Mouse (Mus musculus) 3134 (cell line): Measurements from ENCODE around the gene Rnf207.

ENCODE experiments used
- DNase-seq: peaks from one replicate; pipeline ENCODE4 v3.0.0-alpha.2; 2011; ENCODE audit warnings: low spot score; ENCODE audit not compliant: insufficient read length; ENCODE audit errors: extremely low read depth

Rnf207 gene

DNA sequence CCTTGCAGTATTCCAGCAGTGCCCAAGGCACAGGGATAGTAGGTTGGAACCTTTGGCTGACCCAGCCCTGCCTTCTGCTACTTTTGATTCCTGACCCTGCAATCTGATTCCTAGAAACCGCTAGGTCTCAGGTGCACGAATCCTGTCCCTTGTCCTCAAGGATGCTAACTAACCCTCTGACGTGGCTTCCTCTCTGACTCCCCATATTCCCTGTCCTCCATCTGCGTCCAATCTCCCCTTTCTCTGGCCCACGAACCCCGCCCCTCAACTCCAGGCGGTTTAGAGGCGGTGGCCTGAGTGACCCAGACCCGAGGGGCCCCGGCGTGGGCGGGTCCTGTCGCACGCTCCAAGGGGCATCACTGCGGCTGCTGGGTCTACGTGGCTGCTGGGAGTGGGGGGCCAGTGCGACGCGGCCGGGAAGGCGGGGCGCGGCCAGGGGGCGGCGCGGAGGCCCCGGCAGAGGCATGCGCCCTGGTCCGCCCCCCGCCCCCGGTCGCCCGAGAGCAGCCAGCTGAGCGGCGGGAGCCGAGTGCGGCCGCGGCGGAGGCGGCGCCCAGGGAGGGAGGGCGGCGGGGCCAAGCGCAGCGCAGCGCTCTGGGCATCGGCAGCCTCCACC lies 45.1 kb downstream of the Rnf207 start, which contains the start of gene Gpr153:
Gene Gpr153 (plus strand): TSS at position 612 of the 616 bp plus-strand sequence.
- peak; percentile 51 for DNase-seq

DNA sequence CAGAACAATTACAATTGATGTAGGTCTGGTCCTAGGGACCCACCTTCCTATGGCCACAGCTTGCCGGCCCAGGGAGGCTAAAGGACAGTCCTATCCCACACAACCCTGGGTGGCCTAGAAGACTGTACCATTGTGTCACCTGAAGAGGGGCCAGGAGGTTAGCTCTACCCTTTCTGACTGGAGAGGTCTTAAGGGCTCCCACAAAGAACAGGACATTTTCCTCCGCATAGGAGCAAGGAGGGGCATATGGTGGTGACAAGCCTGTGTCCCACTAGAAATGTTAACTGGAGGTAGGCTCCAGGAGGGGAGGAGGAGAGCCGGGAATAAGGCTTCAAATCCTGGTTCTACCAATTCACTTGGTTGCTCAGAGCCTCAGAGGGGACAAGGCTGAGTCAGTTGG lies 45.6 kb downstream of the Rnf207 start:
- DNase-seq = no peak

DNA sequence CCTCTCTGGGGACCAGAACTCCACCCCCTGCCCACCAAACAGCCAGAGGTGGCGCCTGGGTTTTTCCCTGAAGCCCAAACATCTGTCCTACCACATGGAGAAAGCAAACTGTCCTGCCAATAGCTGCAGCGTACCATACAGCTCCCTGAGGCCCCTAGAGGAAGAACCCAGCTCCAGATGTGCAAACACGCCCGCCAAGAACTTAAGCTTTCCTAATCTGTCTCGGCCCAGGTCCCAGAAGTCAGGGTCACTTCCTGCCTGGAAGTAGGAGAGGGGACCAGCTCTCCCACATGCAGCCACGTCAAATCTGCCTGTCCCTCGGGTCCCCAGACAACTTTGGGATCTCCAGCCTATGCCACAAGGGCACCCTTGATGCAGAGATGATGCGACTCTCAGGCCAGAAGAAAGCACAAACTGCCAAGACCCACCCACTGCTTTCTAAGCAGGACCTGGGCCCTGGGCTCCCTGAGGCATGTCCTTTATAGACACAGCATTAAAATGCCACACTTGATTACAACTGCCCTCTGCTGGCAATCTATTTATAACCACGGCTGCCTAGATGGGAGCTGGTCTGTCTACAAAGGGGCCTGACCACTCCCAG lies 46.2 kb downstream of the Rnf207 start:
- DNase-seq = peak; percentile 48

DNA sequence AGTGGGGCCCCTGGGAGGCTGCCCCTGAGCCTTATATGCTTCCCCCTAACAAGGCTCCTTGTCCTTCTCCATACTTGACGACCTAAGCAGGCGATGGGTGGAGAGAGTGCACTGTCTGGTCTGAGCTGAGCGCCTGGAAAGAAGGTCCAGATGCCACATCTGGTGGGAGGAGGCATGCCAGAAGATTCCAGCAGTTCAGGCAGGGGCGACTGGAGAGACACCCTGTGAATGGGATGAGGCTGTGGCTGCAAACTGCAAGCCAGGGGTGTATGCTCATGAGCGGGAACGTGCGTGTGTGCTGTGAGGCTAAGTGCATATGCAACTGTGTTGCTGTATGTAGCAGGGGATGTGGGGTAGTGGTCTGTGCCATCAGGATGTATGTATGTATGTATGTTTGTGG lies 46.8 kb downstream of the Rnf207 start:
- DNase-seq = no peak

DNA sequence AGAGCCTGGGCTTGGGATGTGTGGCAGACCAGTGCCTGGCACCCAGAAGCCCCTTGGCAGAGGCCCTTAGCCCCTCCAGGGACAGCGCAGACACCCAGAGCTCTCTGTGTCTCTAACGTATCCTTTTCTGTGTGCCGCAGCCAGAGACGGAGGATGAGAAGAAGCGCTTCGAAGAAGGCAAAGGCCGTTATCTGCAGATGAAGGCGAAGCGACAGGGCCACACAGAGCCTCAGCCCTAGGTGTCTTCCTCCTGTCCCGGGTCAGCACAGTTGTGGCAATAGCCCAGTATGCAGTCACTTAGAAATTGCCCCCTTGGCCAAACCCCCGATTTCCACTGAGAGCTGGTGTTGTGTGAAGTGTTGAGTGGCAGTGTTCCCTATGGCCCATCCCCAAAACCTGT lies 47.5 kb downstream of the Rnf207 start:
- DNase-seq = no peak

DNA sequence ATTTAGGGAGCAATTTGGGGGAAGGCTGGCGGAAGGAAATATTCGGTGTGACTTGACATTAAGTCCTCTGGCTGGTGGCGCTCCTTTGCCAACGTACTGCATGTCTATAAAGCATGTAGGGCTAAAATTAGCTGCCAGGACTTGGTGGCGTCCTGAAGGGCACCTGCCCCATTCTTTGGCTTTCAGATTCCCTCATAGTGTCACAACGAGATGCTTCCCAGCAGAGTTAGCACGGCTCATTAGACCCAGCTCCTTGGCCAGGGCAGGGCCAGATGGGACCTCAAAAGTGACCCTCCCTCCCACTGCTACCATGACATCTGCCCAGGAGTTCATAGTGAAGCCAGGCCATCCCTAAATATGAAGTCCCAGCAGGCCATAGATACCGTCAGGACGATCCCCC lies 48.2 kb downstream of the Rnf207 start:
- no peak for DNase-seq

DNA sequence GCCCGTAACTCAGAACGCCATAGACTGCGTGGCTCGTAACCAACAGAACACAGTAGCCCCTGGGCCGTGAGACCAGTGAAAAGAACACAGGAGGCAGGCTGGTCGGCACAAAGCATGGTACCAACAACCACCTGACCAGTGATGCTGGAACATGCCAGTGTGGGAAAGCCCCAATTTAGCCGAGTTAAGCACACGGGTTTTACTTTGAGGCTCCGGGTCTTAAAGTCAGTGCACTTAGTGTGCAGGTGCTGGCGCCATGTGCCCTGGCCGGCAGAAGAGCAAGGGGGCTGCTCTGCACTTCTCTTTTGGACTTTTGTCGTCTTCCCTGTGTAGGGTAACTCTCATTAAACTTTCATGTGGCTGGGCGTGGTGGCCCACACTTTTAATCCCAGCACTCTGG lies 48.8 kb downstream of the Rnf207 start:
- DNase-seq = no peak

DNA sequence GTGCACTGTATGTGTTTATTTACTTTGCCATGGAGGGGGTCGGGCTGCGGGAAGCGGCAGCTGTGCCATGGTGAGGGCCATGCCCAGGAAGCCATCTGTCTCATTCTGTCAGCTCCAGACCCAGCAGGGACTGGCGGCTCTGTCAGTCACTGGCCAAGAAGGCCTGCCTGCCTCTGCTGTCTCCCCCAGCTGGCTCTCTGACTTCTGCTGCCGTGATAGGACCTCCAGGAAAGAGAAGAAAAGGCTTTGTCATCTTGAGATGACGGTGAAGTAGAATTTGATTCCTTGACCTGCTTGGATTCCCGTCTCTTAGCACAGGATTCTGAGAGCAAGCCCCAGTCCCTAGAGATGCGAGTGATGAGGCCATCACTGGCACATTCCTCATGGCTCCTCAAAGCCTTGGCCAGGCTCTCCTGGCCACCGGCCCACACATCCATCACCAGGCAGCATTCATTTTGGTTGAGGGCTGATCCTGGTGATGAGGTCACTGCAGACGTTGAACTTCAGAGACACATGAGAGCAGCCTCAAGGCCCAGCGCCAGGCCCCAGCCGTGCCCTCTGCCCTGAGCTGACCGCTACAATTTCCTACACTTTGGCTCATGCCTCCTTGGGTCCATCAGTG lies 50.9 kb downstream of the Rnf207 start:
- peak; percentile 52 for DNase-seq

DNA sequence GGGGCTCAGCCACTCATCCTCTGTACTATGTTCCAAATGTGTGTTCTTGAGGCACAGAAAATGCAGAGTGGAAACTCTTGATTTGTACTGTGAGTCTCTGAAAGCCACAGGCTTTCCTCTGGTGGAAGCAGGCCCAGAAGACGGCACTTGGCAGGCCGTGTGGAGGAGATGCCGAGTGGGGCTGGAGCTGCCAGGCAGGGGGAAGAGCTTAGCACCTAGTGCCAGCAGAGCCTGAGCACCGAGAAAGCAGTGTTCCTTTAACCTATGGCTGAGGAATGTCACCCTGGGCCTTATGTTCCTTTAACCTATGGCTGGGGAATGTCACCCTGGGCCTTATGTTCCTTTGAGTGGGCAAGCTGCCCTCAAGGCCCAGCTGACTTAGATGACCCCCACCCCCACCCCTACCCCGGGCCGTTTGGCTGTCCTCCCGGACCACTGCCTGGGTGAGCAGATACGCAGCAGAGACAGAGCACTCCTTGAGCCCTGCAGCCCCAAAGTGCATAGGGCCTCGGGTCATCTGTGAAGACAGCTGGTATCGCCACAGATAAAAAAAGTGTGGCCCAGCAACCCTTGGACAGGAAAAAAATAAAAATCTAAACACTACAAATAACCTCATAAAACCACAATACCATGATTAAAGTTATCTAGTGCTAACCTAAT lies 52.4 kb downstream of the Rnf207 start:
- DNase-seq = no peak

DNA sequence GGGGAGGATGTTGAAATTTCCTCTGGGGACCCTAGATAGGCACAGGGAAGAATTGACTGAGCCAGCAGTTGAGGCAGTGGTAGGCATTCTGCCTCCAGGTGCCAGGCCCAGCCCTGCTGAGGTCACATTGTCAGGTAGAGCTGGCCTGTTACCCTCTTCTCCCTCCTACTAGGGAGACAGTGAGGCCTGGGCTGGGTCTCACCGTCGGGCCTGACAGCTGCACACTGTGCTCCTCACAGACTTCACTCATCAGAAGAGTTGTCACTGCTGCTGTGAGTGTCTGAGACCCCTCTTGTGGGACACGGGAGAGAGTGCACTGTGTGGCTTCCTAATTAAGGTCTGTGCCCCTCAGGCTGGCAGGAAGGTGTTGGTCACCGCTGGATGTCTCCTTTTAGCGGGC lies 53.0 kb downstream of the Rnf207 start:
- DNase-seq = no peak

DNA sequence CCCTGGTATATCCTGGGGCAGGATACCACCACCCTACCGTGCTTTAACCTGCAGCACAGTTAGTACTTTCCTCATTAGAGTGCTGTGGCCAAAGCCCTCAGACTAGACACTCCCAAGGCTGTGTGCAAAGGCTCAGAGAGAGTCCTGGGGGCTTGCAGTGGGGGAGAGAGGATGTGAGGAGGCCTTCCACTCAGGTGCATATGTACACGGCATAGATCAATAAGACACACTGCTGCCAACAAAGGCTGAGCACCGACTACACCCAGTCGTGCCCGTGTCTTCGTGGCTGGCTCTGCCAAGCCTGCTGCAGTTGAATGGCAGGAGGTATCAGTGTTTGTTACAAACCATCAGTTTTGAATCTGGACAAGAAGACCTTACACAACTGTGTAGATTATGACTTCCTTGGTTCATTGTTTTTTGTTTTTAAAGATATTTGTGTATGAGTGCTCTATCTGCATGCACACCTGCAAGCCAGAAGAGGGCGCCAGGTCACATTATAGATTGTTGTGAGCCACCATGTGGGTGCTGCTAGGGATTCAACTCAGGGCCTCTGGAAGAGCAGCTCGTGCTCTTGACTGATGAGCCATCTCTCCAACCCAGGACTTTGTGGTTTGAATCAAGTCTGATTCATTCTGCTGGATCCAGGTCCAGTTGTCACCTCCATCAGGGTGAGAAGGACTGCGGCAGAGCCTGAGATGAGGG lies 53.8 kb downstream of the Rnf207 start:
- no peak for DNase-seq

DNA sequence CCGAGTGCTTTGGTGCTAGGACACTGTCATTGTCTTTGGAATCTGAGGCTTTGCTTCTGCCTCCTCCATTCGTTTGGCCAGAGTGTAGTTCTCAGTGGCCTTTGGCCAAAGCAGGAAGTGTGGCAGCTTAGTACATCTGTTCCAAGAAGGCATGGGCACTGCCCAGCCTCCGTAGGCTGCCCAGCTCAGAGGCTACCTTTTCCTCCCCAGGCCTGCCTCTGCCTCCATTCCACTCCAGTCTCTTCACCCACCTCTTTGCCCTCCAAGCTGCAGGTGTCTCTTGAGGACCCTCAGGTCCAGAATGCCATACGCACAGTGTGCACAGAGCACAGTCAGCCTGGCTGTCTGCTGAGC lies 54.6 kb downstream of the Rnf207 start:
- DNase-seq = no peak

DNA sequence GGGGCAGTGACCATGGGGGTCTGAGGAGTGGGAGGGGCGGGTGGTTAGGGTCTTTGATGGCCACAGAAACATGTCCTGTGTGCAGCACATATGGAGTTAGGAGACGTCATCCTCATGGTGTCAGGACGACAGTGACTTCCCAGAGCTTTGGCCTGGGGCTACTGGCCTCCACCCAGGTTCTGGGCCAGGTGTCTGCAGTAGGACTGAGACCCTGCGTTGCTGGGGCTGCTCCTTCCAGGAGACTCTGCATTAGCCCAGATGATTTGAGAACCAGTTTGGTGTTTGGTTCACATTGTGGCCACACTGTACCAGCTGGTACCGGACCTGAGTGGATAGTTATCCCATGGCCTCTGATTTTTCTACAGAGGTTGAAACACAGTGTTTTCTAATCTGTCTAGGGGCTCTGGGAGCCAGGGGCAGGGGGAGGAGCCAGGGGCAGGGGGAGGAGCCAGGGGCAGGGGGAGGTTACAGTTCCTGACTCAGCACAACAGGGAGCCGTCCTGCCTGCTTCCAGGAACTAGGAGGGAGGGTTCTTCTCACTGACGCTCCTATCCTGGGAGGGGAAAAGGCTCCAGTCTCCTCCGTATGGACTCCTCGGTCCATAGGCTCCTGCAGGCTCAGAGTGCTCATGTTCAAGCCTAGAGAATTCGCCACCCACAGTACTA lies 55.1 kb downstream of the Rnf207 start:
- DNase-seq = no peak

DNA sequence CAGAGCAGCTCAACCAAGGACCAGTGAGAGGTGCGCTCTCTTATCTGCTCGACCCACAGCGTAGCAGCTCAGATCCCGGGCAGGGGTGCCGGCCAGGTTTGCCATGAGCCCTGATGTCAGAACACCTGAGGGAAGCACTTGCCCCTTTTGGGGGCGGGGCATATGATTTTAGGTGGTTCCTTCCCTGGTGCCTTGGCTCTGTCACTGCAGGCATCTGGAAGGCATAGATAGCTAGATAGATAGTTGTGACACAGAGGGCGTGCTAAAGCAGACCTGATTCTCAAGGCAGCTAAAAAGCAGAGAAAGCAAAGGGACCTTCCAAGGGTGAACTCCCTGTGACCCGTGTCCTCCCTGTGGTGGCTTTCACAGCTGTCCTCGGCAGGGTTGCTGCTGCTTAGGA lies 55.7 kb downstream of the Rnf207 start:
- DNase-seq = no peak

DNA sequence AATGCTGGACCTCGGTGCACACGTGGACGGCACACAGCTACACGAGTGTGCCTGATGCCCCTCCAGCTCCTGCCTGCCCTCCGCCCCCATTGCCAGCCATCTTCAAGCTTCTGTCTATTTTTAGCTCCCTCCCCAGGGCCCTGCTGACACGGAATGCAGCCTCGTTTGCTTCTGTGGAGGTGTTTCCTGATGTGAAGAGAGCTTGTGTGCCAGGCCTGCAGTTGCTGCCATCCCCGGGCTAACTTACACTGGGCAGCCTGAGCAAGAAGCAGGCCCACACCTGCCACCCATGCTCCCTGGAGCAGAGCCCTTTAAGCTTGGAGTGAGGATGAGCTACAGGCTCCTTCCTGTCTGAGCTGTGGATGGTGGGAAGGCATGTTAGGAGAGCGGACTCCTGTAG lies 56.6 kb downstream of the Rnf207 start:
- no peak for DNase-seq

DNA sequence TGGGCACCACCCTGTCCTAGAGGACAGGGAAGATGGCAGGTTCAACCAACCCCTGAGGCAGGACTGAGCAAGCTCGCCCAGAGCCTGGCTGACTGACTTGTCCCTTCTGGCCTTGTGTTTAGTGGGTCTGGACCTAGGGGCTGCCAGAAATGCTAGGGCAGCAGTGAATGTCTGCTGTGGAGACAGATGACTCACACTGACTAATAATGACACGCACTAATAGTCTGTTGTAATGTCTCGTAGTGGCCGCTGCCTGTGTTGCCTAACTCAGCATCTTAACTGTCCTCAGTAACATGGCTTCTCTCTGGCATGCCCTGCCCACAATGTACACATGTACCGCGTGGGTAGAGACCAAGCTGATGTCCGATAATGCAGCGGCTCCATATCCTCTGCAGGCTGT lies 58.3 kb downstream of the Rnf207 start:
- peak; percentile 65 for DNase-seq

DNA sequence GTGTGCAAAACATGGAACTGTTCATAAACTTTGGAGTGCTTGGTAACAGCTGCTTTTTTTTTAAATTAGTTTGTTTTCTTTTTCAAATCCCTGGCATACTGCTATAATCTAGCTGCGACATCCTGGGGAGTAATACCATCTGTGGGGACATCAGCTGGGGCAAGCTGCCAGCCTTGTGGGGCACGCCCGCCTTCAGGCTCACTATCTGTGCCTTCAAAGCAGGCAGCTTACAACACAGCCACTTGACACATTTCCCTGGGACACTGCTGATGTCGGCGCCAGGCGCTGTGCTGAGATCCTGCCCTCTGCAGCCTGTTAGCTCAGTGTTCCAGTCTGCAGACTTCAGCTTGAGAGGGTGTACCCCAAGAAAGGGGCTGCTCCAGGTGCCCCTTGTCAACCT lies 61.7 kb downstream of the Rnf207 start:
- DNase-seq = peak; percentile 66
